Mouse (Mus musculus) forebrain, embryonic 16.5 days (tissue): ENCODE data around the gene Osbpl9. TPM values are rescaled to one million over a fixed set of nuclear protein-coding genes. Genes with fewer than 3 reads are reported as not detected.
A peak's percentile ranks its signal among the peaks of the same experiment; 100 is the strongest.

Experiments
- ATAC-seq: fragments of 200-750 bp; cut with Nextera tagmentation; 2 replicates; pipeline ENCODE4 v1.8.0; 2017; ENCODE audit warnings: mild to moderate bottlenecking, moderate library complexity
- H3K27ac ChIP-seq: fragments of 300-500 bp; sonication (generic); 2 replicates; pipeline ENCODE4 v1.5.1; 2014; ENCODE audit warnings: low read length, control low read depth
- H3K27me3 ChIP-seq: fragments of 300-500 bp; sonication (generic); replicated peaks from 2 replicates; pipeline ENCODE4 v1.6.1; 2014; ENCODE audit warnings: low read length; ENCODE audit not compliant: control insufficient read depth, insufficient read depth
- H3K36me3 ChIP-seq: fragments of 300-500 bp; sonication (generic); 2 replicates; pipeline ENCODE4 v1.6.1; 2014; ENCODE audit not compliant: control insufficient read depth, insufficient read depth
- H3K4me1 ChIP-seq: fragments of 300-500 bp; sonication (generic); replicated peaks from 2 replicates; pipeline ENCODE4 v1.6.1; 2014; ENCODE audit warnings: low read length; ENCODE audit not compliant: control insufficient read depth, insufficient read depth
- H3K4me2 ChIP-seq: fragments of 300-500 bp; sonication (generic); 2 replicates; pipeline ENCODE4 v1.6.1; 2014; ENCODE audit warnings: mild to moderate bottlenecking, low read length, control low read depth
- H3K4me3 ChIP-seq: fragments of 300-500 bp; sonication (generic); replicated peaks from 2 replicates; pipeline ENCODE4 v1.5.1; 2014; ENCODE audit warnings: mild to moderate bottlenecking, low read length, control low read depth
- H3K9ac ChIP-seq: fragments of 300-500 bp; sonication (generic); replicated peaks from 2 replicates; pipeline ENCODE4 v1.6.1; 2014; ENCODE audit warnings: low read depth, low read length, control low read depth
- H3K9me3 ChIP-seq: fragments of 300-500 bp; sonication (generic); 2 replicates; pipeline ENCODE4 v1.6.1; 2016; ENCODE audit warnings: low read length; ENCODE audit not compliant: control insufficient read depth
- WGBS: fragments of 180-500 bp; shearing (Covaris S2); extraction: QIAGEN DNeasy Blood & Tissue Kit; methylation state at CpG from one replicate; pipeline ENCODE4 v1.1.7; 2014; 5-methylcytosine and 5-hydroxymethylcytosine counted together
- polyA plus RNA-seq: library from polyadenylated mRNA; unstranded; fragments of >200 nt; fragmentation: Nextera tagmentation; extraction: Ambion mirVana; gene quantifications from 2 replicates; pipeline ENCODE4 v1.2.1, GENCODE M21; 2015

The Osbpl9 gene
- polyA plus RNA-seq, 1 experiment from 2014 or later = 76.9 TPM

- ATAC-seq = peak; percentile 62; the same call in 1 of the 2 replicates
- Histone ChIP-seq H3K4me1 (peaks cover 10% of the 10 kb centered on the region), H3K4me3 (no peak overlapping the region), H3K27me3 (no peaks in the 10 kb centered on the region), H3K9me3 (no peaks in the 10 kb centered on the region), H3K27ac (peak overlapping the region; percentile 60), H3K36me3 (no peaks in the 10 kb centered on the region; the same call in 1 of the 2 replicates), H3K4me2 (0 out of 2 replicates have a peak overlapping the region, but pooled peaks have one; percentile 11), H3K9ac (no peak overlapping the region)
- 74% methylated on average over 8 of the region's 8 CpGs for WGBS
Measured at GRCm38 (mm10) chr4:109185616-109186405, 16.3 kb downstream of the Osbpl9 start.

- no peaks in the 10 kb centered on the region for H3K9me3 ChIP-seq
- ATAC-seq = no peak
- no peak overlapping the region for H3K4me2 ChIP-seq
- no peak overlapping the region for H3K9ac ChIP-seq
- peaks cover 14% of the 10 kb centered on the region for H3K4me1 ChIP-seq
- H3K36me3 ChIP-seq = no peaks in the 10 kb centered on the region
- H3K4me3 ChIP-seq = no peak overlapping the region
- H3K27ac ChIP-seq = no peak overlapping the region
- H3K27me3 ChIP-seq = no peaks in the 10 kb centered on the region
Measured at GRCm38 (mm10) chr4:109175677-109176076, 26.4 kb downstream of the Osbpl9 start.

- no peak overlapping the region for H3K4me3 ChIP-seq
- ATAC-seq = peak; percentile 30; the same call in 1 of the 2 replicates
- H3K9me3 ChIP-seq = no peaks in the 10 kb centered on the region
- H3K4me1 ChIP-seq = peaks cover 14% of the 10 kb centered on the region
- H3K27me3 ChIP-seq = no peaks in the 10 kb centered on the region
- H3K36me3 ChIP-seq = no peaks in the 10 kb centered on the region
- 23% methylated on average over 7 of the region's 7 CpGs for WGBS
- peak overlapping the region; percentile 35; the same call in 1 of the 2 replicates for H3K27ac ChIP-seq
- H3K4me2 ChIP-seq = peak overlapping the region; percentile 5; the same call in 1 of the 2 replicates
- H3K9ac ChIP-seq = peak overlapping the region; percentile 40
Measured at GRCm38 (mm10) chr4:109173775-109174440, 28.2 kb downstream of the Osbpl9 start.

GRCm38 (mm10) chr4:109173369-109173768 is 28.7 kb downstream of the Osbpl9 start:
- H3K9me3 ChIP-seq = no peaks in the 10 kb centered on the region
- WGBS = 45% methylated on average over 4 of the region's 4 CpGs
- peak overlapping the region; percentile 5; the same call in 1 of the 2 replicates for H3K4me2 ChIP-seq
- peak overlapping the region; percentile 35; the same call in 1 of the 2 replicates for H3K27ac ChIP-seq
- H3K4me3 ChIP-seq = no peak overlapping the region
- peaks cover 14% of the 10 kb centered on the region for H3K4me1 ChIP-seq
- H3K9ac ChIP-seq = peak overlapping the region; percentile 40
- no peaks in the 10 kb centered on the region for H3K27me3 ChIP-seq
- peak; percentile 49 for ATAC-seq
- H3K36me3 ChIP-seq = no peaks in the 10 kb centered on the region

- 38% methylated on average over 12 of the region's 12 CpGs for WGBS
- no peak overlapping the region for H3K9ac ChIP-seq
- no peaks in the 10 kb centered on the region for H3K9me3 ChIP-seq
- H3K27ac ChIP-seq = no peak overlapping the region
- H3K4me1 ChIP-seq = 0 out of 2 replicates have a peak, but pooled peaks cover 3% of the 10 kb centered on the region
- peak; percentile 68 for ATAC-seq
- H3K36me3 ChIP-seq = no peaks in the 10 kb centered on the region
- no peak overlapping the region for H3K4me3 ChIP-seq
- no peaks in the 10 kb centered on the region for H3K27me3 ChIP-seq
- no peak overlapping the region for H3K4me2 ChIP-seq
Measured at GRCm38 (mm10) chr4:109165521-109166173, 36.4 kb downstream of the Osbpl9 start.

GRCm38 (mm10) chr4:109156481-109157261 is 45.4 kb downstream of the Osbpl9 start:
- Histone ChIP-seq H3K4me1 (peaks cover 21% of the 10 kb centered on the region), H3K9me3 (no peaks in the 10 kb centered on the region), H3K36me3 (no peaks in the 10 kb centered on the region), H3K9ac (peak overlapping the region; percentile 51), H3K4me3 (peak overlapping the region; percentile 40), H3K27me3 (no peaks in the 10 kb centered on the region), H3K27ac (peak overlapping the region; percentile 85), H3K4me2 (peak overlapping the region; percentile 55)
- WGBS = 20% methylated on average over 24 of the region's 24 CpGs
- ATAC-seq = peak; percentile 83

GRCm38 (mm10) chr4:109156073-109156472 is 46.0 kb downstream of the Osbpl9 start:
- ATAC-seq = peak; percentile 54
- 51% methylated on average over 6 of the region's 6 CpGs for WGBS

GRCm38 (mm10) chr4:109150214-109150613 is 51.9 kb downstream of the Osbpl9 start:
- Histone ChIP-seq H3K36me3 (no peaks in the 10 kb centered on the region), H3K4me2 (no peak overlapping the region), H3K27ac (no peak overlapping the region), H3K9ac (no peak overlapping the region), H3K27me3 (no peaks in the 10 kb centered on the region), H3K9me3 (no peaks in the 10 kb centered on the region), H3K4me3 (no peak overlapping the region), H3K4me1 (peaks cover 6% of the 10 kb centered on the region)
- ATAC-seq = no peak
- WGBS = 69% methylated on average over 2 of the region's 2 CpGs

More at GRCm38 (mm10) chr4:109156073-109156472, 46.0 kb downstream of the Osbpl9 start:
- H3K9ac ChIP-seq = peak overlapping the region; percentile 51
- peaks cover 21% of the 10 kb centered on the region for H3K4me1 ChIP-seq
- H3K27ac ChIP-seq = peak overlapping the region; percentile 85
- H3K27me3 ChIP-seq = no peaks in the 10 kb centered on the region
- H3K4me2 ChIP-seq = peak overlapping the region; percentile 55
- no peaks in the 10 kb centered on the region for H3K9me3 ChIP-seq
- peak overlapping the region; percentile 40 for H3K4me3 ChIP-seq
- no peaks in the 10 kb centered on the region for H3K36me3 ChIP-seq
